Mouse (Mus musculus) thymus, postnatal 10 days (tissue): ENCODE measurements at regions not wholly inside any gene's neighbourhood (a gene's known extent, or its start where the extent isn't known, plus 50 kb on each side); places are given as distances from the start of the nearest gene placed in this dataset.

Source experiments
- DNase-seq, 2 experiments: peaks; one replicate each; pipeline ENCODE4 v3.0.0; 2021; ENCODE audit warnings: low spot score in 2 of 2

DNA sequence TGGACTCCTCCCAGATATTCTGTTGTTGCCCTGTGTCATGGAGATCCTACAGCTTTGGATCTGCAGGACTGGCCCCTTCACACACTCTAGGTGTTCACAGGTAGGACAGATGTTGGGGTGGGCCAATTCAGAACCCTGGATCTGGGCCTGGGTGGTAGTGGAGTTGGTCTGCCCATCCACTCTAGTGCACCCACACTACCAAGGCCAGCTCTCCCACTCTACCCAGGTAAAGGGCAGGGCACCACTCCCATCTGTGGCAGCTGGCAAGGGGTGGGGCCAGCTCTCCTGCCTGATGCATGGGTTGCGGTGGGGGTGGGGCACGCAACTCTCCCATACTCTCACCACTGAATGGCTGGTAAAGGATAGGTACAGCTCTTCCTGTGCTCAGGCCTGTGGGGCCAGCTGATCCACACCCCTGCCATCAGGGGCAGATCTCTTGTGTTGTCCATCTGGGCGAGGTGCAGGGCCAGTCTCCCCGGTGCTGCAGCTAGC lies 76.5 kb downstream of the Gja1 start:
- no peak for DNase-seq

DNA sequence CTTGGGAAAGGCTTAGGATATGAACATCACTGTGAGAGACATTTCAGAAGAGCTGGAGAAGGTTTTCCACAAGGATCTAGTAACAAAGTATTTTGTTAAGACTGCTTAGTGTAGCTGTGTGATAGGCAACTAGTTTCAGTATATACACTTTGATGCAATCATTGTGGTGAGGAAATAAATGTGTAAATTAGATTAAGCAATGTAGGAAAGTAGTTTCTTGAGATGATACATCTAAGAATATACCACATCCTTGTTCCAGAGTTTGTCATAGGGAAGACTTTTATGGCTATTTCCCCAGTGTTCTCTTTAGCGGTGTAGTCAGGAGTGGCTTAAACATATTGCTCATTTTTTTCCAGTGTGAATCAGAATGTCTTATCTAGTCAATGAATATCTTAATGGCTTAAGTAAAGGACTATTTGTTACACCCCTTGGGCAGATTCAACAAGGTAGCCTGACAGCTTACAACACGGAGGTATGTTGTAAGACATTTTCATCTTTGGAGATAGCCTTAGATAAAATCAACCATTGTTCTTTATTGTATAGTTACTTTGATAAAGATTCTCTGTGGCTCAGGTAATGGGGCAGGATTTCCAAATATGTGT lies 78.8 kb downstream of the Gja1 start:
- DNase-seq: no peak

DNA sequence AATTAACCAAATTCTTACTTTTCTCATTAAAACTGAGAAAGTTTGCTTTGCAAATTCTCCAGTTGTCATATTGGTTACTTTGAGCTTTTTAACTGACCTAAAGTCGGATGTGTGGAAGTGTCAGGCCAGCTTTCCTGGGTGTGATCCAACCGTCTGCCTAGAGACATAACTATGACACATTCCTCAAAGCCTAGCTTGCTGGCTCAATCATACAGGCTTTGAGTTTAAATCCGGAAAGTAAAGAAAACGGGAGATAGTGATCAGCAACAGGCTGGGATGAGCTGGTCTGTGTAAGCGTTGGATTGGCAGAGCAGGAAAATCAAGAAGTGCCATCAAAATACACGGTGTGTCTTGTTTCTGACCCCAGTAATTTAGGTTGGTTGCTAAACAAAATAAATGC lies 91.4 kb downstream of the Gja1 start:
- no peak for DNase-seq

DNA sequence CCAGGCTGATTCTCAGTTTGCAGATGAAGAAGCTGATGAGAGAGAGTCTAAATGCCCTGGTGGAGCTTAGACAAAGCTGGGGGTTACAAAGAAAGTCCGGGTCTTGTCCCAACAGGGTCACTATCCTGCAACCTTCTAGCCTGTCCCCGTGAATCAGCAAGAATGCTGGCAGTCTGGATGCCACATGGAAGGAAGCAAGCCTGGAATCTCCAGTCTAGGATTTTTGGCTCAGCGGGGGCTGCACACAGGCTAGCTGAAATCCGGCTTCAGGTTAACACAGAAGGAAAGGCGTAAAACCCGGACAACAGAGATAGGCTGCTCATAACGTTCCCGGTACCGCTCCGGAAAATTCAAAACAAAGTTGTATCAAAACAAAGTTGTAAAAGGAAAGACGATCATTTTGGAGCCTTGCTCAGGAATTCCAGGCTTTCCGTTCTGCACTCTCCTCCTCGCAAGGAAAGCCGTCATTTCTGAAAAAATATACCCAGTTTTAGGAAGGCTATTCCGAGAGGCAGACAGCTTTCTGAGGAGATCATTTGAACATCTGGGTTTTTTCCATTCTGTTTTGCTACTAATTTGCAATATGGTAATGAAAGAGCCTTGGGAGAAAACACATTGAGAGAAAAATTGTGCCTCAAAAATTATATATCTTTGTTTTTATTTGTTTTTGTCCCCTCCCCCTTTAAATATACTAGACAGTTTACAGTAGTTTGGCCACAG lies 92.0 kb downstream of the Gja1 start:
- no peak for DNase-seq

DNA sequence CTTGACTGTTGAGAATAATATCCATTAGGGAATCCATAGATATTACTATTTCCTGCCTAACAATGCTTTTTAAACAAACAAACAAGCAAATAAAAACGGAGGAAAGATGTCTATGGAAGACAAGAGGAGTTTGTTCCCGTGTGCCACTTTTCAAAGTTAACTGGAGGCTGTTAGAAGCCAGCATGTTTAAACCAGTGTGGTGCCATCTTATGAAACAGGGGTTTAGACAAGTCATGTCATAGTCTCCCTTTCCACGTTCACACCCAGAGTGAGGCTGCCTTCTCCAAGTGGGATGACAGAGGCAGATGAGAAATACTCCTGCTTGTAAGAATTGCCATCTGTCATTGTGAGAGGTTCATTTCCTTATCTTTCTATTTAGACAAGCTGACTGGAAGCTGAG lies 92.8 kb downstream of the Gja1 start:
- no peak for DNase-seq

DNA sequence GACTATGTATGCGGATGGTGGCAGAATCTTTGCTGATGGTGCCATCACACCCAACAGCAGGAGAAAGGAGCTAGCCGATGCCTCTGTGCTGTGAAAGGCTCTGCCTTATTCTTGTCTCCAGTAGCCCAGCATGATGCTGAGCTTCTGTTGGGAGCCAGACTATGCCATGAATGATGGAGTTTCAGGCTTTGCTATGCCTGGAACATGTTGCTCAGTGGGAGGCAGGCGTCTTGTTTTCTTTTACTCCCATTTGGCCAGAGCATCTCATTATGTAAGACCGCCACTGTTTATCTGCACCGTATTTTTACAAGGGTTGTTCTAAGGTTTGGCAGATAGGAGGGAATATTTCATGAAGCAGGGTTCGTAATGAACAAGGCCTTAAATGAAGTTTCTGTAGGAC lies 97.8 kb downstream of the Gja1 start:
- no peak for DNase-seq

DNA sequence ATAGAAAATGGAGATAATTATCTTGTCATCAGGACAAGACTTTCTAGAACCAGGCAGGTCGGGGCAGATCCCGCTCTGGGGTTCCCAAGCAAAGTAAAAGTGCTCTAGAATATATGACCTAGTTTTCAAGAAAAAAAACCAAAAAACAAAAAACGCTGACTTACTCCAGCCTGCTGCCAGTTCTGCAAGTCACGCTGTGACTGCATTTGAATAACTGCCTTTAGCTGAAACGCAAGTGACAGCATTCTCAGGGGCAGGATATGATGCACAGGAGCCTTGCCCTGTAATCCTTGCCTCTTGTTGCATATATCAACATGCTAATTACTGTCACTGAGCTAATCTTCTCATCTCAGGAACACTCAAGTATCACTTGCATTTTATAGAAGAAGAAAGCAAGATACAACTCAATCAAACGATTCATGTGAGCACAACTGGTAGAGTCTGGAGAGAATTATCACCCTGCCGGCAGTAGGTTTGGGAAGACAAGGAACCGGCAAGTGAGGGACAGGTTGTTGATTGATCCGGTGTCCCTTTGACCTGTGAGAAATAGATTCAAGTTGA lies 105.1 kb downstream of the Gja1 start:
- DNase-seq: no peak

DNA sequence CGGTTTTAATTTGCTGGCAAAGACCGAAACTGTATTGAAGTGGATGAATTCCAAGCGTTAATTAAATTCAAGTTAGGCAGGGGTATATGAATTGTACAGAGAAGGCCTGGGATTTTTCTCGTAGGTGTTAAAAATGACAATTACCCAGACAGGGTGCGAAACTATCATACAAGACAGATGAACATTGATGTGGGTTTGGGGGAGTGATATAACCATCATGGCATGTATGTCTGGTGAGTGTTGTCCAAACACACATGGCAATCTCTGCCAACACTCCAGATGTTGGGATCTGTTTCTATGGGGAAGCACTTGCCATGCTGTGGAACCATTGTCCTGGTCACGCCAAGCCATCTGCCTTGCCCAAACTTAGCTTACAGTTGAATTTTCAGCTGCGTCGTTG lies 107.8 kb downstream of the Gja1 start:
- DNase-seq: no peak

DNA sequence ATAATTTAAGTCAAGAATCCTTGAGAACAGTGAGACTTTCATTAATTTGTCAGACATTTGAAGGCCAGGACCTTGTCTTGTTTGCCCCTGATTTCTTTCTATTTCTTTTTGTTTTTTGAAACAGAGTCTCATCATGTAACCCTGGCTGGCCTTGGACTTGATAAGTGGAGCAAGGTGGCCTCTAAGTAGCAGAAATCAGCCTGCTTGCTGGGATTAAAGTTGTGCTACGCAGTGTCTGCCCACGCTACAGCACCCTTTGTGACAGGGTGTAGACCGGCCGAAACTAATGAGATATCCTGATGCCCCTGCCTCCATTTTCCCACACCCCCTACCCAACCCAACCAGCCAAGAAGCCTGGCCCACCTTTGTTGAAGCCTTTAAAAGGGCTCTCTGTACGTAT lies 108.6 kb downstream of the Gja1 start:
- no peak for DNase-seq

DNA sequence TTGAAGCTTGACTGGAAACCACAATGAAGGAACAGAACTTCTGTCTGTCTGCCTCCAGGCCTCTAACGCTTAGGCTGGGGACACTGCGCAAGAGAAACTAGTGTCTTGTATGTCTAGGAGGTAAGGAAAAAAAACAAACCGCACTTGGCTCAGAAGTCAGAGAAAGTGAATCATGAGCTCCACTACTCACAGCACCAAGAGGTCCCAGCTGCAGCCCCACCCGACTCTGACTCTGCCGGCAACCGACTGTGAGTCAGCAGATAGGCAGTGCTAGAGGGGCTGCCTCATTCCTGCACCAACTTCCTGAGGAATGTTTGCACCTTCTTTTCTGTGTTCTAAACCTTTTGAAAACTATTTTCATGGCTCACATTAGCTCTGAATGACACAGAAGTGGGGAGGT lies 109.5 kb downstream of the Gja1 start:
- peak in 1 of 2 experiments; percentile 5 for DNase-seq

DNA sequence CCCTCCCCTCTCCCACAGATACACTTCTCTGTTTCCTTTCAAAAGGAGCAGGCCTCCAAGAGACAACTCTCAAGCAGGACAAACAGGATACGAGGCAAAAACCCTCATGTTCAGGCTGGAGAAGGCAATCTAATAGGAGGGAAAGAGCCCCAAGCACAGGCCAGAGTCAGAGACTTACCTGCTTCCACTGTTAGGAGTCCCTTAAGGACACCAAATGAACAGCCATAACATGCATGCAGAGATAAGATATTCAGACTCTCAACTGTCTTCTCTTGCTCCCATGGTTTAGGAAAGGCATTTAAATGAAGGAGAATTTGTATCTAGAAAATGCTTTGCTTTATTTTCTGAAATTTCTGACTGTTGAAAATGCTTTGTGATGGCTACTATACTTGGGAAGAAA lies 116.3 kb downstream of the Gja1 start:
- DNase-seq: no peak

DNA sequence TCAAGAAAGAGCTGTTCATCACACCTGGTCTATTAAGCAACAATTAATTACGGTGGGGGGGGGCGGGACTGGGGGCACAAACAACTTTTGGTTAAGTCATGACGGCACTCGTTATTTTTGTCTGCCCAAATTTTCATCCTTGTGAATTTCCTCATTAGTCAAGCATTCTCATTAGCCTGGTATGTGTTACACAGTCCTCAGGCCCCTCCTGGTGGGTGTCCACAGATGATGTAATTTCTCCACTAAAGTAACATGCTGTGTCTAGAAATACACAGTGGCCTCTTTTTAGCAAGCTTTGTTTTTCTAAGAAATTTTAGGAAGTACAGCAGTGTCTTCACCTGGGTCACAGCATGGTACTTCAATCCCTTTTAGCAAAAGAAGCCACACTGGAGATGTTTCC lies 118.2 kb downstream of the Gja1 start:
- no peak for DNase-seq

DNA sequence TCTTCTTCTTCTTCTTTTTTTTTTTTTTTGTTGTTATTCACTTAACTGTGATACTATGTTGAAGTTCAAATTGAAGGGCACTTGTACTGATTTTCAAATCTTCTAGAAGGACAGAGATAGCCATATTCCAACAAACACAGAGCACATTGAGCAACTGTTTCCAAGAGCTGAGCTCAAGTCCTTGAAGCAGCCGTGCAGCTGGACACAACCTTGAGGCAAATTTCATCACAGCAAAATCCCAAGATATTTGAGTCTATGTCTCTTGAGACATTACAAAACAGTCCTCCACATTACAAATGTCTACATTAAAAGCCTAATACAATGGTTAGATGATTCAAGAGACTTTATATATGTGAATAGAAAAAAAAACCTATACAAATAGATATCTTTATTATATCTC lies 141.9 kb downstream of the Gja1 start:
- no peak for DNase-seq

DNA sequence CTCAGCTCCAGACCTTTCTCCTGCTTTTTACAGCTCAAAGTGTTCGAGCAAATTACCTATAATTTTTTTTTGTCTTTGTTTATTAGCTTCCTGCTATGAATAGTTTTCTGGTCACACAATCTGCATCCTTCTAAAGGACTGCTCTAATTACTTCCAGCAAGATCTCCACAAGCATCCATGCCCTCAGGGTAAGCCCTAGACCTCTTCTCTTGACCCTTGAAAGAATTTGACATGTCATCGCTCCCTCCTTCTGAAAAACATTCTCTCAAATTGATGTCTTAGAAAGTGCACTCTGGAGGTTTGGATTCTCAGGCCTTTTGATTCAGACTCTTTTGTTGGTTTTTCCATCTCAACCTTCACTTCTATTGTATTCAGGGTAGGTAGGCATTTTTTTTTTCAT lies 148.7 kb downstream of the Gja1 start:
- DNase-seq: no peak

DNA sequence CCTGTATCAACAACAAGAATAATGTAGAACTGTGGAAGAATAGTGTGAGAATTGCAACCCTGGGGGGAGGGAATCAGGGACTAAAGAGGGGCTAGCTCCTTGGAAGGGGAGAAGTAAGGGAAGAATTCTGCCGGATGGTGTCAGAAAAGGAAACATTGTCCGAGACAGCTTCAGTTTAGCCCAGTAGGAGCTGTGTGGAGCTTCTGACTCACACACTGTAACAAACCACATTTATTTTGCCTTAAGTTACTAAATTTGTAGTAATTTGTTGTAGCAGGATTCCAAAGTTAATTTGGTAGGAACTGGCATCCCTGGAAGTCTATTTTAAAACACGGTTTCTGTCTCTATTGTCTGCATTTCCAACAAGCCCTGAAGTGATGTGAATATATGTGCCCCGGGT lies 160.0 kb downstream of the Gja1 start:
- no peak for DNase-seq

DNA sequence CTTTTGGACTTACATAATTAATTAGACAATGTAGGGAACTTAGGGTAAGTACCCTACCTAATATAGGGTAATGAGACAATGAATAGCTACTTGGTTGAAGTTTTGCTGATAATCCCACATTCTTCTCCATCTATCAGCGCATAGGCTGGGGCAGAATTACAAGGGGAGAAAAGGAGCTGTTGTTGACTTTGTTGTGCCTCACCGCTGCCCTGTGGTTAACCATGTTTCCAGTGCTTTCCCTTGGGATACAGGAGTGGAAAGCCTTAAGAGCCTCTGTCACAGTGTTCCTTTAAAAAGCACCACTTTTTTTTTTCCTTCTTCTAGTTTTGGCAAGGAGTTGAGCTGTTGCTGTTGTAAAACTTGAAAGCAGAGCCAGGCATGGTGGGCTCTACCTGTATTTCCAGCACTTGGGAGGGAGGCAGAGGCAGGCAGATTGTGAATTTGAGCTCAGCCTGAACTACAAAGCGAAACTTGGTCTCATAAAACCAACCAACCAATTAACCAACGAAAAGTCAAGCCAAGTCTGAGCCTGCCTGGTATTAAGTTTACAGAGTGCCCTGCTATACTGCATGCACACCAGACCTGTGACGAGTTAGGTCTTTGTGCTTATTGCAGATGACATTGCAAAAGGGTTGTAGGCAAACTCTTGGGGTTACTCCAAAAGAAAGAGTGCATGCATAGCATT lies 162.8 kb downstream of the Gja1 start:
- no peak for DNase-seq

DNA sequence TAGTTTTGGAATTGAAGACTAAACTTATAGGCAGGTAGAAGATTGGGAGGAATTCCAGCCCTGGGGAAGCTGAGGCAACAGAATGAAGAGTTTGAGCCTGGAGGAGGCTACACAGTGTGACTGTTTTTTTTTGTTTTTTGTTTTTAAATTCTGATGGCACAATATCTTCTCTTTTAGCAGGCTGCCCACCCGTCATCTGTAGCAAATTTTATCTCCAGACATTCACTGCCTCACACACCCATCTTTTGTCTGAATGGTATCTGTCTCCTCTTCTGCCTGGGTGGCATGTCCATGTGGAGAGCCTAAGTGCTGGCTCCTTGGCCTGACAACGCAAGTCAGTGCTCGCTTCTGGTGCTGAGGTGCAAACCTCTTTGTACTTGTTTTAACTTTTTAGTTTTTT lies 165.0 kb downstream of the Gja1 start:
- DNase-seq: no peak

DNA sequence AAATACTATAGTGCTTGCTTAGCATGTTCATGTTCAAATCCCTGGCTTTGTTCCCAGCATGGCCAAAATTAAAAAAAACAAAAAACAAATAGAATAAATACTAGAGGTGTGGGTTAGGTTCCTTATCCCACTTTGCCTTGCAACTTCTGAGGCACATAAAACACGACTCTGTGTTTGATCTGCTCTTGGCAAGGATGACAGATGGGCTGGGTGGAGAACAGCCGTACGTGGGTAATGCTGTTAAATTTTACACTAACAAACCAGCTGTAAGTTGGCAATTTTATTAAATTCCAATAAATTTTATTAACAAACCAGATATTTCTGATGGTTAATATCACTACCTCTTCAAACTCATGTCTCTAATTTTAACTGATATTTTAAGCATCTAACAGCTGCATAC lies 168.9 kb downstream of the Gja1 start:
- no peak for DNase-seq

DNA sequence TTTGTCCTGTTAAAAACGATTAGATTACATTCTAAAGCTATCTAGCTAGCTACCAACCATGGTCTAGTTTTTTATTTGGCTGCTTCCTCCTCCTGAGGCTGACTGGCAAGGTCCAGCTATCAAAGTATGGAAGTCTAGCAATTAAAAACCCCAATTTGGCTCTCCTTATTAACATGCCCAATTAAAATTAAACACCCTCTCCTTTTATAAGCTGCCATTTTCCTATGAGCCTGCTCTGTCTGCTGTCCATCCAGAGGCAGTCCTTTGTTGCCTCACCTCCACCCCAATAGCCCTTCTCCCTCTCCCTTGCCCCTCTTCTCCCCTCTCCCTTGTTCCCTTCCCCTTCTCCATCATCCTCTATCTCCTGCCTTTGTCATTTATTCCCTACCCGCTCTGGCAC lies 169.7 kb downstream of the Gja1 start:
- DNase-seq: no peak

DNA sequence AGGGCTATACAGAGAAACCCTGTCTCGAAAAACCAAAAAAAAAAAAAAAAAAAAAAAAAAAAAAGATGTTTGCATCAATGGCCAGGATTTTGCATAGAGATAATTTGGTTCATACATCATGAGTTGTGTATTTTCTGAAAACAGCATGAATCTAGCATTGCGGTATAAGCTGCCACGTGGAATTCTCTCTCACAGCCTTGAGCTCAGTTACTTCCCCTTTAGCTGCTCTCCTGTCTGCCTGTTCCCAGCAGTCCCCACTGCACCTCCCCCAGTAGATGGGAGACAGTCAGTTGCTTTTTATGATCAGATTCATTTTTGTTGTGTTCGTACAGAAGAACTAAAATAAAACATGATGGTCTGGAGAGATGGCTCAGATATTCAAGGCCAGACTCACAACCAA lies 170.7 kb downstream of the Gja1 start:
- DNase-seq: no peak

DNA sequence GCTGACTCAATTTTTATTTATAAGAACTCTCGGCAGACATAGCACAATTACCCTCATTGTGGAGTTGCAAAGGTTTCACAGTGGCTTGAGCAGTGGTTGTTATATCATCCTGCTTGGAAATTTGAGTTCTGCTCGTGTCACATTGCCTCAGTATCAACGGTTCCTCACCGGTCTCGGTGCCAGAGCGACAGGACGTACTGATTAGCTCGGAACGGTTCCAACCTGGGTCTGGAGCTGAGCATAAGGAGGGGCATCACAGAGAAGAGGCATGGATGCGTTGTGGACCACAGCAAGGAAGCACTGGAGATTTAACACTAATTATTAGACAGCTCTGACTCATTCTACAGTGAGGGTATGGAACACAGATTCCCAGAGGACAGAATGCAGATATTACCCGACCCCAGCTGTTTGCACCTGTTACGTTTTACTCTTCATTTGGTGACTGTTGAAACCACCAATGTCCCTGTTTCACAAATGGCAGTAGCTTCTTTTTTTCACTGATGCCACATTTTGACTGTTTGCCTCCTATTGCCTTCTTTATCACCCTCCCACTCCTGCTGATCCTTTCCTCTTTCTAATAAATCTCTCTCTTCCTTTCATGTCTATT lies 189.8 kb downstream of the Gja1 start:
- DNase-seq: no peak

DNA sequence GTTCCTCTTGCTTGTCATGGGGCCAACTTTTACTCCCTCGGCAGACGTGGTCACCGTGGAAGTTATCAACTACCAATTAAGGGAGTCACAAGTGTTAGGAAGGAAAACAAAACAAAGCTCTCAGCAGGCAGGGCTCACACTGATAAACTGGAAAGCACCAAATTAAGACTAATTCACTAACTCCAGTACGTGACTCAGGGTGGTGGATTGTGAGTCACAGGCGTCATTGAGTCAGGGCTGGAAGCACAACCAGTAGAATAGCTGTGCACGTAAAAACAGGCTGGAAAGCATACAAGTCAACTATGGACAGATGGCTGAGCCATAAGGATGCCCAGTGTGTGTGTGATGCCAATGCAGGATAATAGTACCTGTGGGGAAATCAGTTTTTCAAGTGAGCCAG lies 204.9 kb downstream of the Gja1 start:
- no peak for DNase-seq

DNA sequence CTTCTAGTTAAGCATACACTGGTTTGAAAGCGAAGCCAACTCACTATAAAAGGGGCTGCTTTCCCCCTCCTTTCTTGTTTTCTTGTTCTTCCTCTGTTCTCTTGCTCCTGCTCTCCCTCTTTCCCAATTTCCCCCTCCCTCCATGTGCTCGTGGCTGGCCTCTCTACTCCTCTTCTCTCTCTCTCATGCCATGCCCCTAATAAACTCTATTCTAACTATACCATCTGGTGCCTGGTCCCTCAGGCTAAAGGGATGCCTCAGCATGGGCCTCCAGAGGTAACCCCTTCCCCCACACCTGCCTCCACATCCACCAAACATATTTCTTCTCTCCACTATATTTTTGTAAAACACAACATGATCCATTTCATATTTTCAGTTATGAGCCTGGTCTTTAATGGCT lies 210.1 kb downstream of the Gja1 start:
- DNase-seq: no peak
